Mouse (Mus musculus): ENCODE measurements at regions not wholly inside any gene's neighbourhood (a gene's known extent, or its start where the extent isn't known, plus 50 kb on each side); places are given as distances from the start of the nearest gene placed in this dataset.
A peak's percentile ranks its signal among the peaks of the same experiment; 100 is the strongest.

GRCm38 (mm10) chr15:69273518-69273917 lies 2772.8 kb upstream of the Lrrc6 start:
- DNase-seq (ENCODE audit: low read depth, low spot score) (no peak), ATAC-seq (no peak)
- CTCF ChIA-PET: interaction anchor here (1.3 to 1.7 kb wide), 2 partner anchors 11 kb away, joined by 4 to 5 read pairs; no protein-coding TSS in a partner anchor
- H3K27me3 ChIP-seq: no peaks in the 10 kb centered on the region
- in situ Hi-C loops (cut with MboI; ENCODE audit: low pct_unique_long_range_greater_than_20kb): no loop called here
- no peak for TF ChIP-seq CTCF (IDR thresholded peaks at IDR 0.05)
- POLR2A ChIA-PET: no interaction called here

- H3K27me3 ChIP-seq: no peaks in the 10 kb centered on the region
- ChIA-PET POLR2A (no interaction called here), CTCF (interaction anchor here (1.3 kb wide), 1 partner anchor 10 kb away, joined by 3 read pairs; no protein-coding TSS in a partner anchor)
- no peak for TF ChIP-seq CTCF (IDR thresholded peaks at IDR 0.05)
- ATAC-seq (no peak), DNase-seq (ENCODE audit: low read depth, low spot score) (no peak)
- in situ Hi-C loops (cut with MboI; ENCODE audit: low pct_unique_long_range_greater_than_20kb): no loop called here
These were observed 2761.2 kb upstream of the Lrrc6 start for GRCm38 (mm10) chr15:69261940-69262339.

- POLR2A ChIA-PET: no interaction called here
- CTCF ChIA-PET: interaction anchor here (0.8 kb wide), 1 partner anchor 9 kb away, joined by 4 read pairs; no protein-coding TSS in a partner anchor
- in situ Hi-C loops (cut with MboI; ENCODE audit: low pct_unique_long_range_greater_than_20kb): no loop called here
- DNase-seq (ENCODE audit: low read depth, low spot score): no peak
- ATAC-seq: no peak
- H3K27me3 ChIP-seq: no peaks in the 10 kb centered on the region
- TF ChIP-seq CTCF (IDR thresholded peaks at IDR 0.05): no peak
These were observed 2756.6 kb upstream of the Lrrc6 start for GRCm38 (mm10) chr15:69257161-69257778.

- no peak for TF ChIP-seq CTCF (IDR thresholded peaks at IDR 0.05)
- POLR2A ChIA-PET: no interaction called here
- no peaks in the 10 kb centered on the region for H3K27me3 ChIP-seq
- DNase-seq (ENCODE audit: low read depth, low spot score) (no peak), ATAC-seq (no peak)
- CTCF ChIA-PET: interaction anchor here (1.3 to 1.5 kb wide), 2 partner anchors 10 to 316 kb away, joined by 3 to 5 read pairs; no protein-coding TSS in a partner anchor
- in situ Hi-C loops (cut with MboI; ENCODE audit: low pct_unique_long_range_greater_than_20kb): no loop called here
These were observed 2753.0 kb upstream of the Lrrc6 start for GRCm38 (mm10) chr15:69253698-69254097.

GRCm38 (mm10) chr15:69252095-69252494 lies 2751.4 kb upstream of the Lrrc6 start:
- ChIA-PET POLR2A (no interaction called here), CTCF (interaction anchor here (1.5 kb wide), 1 partner anchor 11 kb away, joined by 5 read pairs; no protein-coding TSS in a partner anchor)
- peak; percentile 24 for DNase-seq (ENCODE audit: low read depth, low spot score)
- H3K27me3 ChIP-seq: no peaks in the 10 kb centered on the region
- in situ Hi-C loops (cut with MboI; ENCODE audit: low pct_unique_long_range_greater_than_20kb): no loop called here
- peak; percentile 69 for ATAC-seq
- no peak for TF ChIP-seq CTCF (IDR thresholded peaks at IDR 0.05)

GRCm38 (mm10) chr15:69246190-69246966 lies 2745.7 kb upstream of the Lrrc6 start:
- CTCF ChIA-PET: no interaction called here

GRCm38 (mm10) chr15:69235271-69235670 lies 2734.6 kb upstream of the Lrrc6 start:
- ChIA-PET POLR2A (no interaction called here), CTCF (no interaction called here)
- DNase-seq (ENCODE audit: low read depth, low spot score): no peak
- H3K27me3 ChIP-seq: no peaks in the 10 kb centered on the region
- in situ Hi-C loops (cut with MboI; ENCODE audit: low pct_unique_long_range_greater_than_20kb): no loop called here
- TF ChIP-seq CTCF (IDR thresholded peaks at IDR 0.05): no peak
- no peak for ATAC-seq

More at GRCm38 (mm10) chr15:69246190-69246966, 2745.7 kb upstream of the Lrrc6 start:
- ATAC-seq (no peak), DNase-seq (ENCODE audit: low read depth, low spot score) (no peak)
- POLR2A ChIA-PET: no interaction called here
- no peaks in the 10 kb centered on the region for H3K27me3 ChIP-seq
- in situ Hi-C loops (cut with MboI; ENCODE audit: low pct_unique_long_range_greater_than_20kb): no loop called here
- TF ChIP-seq CTCF (IDR thresholded peaks at IDR 0.05): no peak

- in situ Hi-C loops (cut with MboI; ENCODE audit: low pct_unique_long_range_greater_than_20kb): no loop called here
- no peaks in the 10 kb centered on the region for H3K27me3 ChIP-seq
- ChIA-PET CTCF (interaction anchor here (1.3 kb wide), 1 partner anchor 30 kb away, joined by 3 read pairs; no protein-coding TSS in a partner anchor), POLR2A (no interaction called here)
- DNase-seq (ENCODE audit: low read depth, low spot score) (no peak), ATAC-seq (no peak)
- no peak for TF ChIP-seq CTCF (IDR thresholded peaks at IDR 0.05)
These were observed 2724.2 kb upstream of the Lrrc6 start for GRCm38 (mm10) chr15:69224619-69225587.

- ChIA-PET POLR2A (no interaction called here), CTCF (interaction anchor here (1.3 kb wide), 1 partner anchor 19 kb away, joined by 3 read pairs; no protein-coding TSS in a partner anchor)
- in situ Hi-C loops (cut with MboI; ENCODE audit: low pct_unique_long_range_greater_than_20kb): no loop called here
- TF ChIP-seq CTCF (IDR thresholded peaks at IDR 0.05): no peak
- DNase-seq (ENCODE audit: low read depth, low spot score) (no peak), ATAC-seq (no peak)
- no peaks in the 10 kb centered on the region for H3K27me3 ChIP-seq
These were observed 2722.7 kb upstream of the Lrrc6 start for GRCm38 (mm10) chr15:69223411-69223810.

- no peak for TF ChIP-seq CTCF (IDR thresholded peaks at IDR 0.05)
- CTCF ChIA-PET: interaction anchor here (1.3 kb wide), 1 partner anchor 18 kb away, joined by 3 read pairs; no protein-coding TSS in a partner anchor
- POLR2A ChIA-PET: no interaction called here
- DNase-seq (ENCODE audit: low read depth, low spot score) (no peak), ATAC-seq (no peak)
- H3K27me3 ChIP-seq: no peaks in the 10 kb centered on the region
- in situ Hi-C loops (cut with MboI; ENCODE audit: low pct_unique_long_range_greater_than_20kb): no loop called here
These were observed 2721.7 kb upstream of the Lrrc6 start for GRCm38 (mm10) chr15:69222391-69222790.

Measured in Patski (cell line).